Mouse (Mus musculus): ENCODE data around the gene Ptdss2. TPM values are rescaled to one million over a fixed set of nuclear protein-coding genes. Genes with fewer than 3 reads are reported as not detected.

Ptdss2 gene
- total RNA-seq, 2 experiments from 2014 or later, result 44.2 to 53.1 TPM

DNA sequence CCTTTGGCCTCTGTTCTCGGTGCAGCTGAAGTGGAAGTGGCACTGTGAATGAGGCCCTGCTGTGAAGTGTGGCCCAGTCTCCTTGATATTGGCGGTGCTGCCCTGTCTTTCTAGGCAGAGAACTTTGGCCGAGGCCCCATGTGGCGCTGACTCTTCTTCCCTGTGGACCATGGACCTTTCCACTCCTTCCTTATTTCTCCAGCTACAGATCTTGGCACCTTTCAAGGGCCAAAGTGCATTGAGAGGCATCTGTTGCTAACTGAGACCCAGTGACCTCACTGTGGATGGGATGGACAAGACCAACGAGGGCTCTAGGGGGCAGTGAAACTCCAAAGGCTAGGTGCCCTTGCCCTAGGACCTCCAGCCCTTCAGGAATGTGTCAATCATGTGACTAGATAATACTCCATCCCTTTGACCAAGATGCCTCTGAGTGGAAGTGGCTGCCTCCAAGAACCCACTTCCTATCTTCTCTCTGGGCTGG is 1.1 kb upstream of the Ptdss2 start:
- DNase-seq (ENCODE audit: low spot score in 2 of 2), result no peak

DNA sequence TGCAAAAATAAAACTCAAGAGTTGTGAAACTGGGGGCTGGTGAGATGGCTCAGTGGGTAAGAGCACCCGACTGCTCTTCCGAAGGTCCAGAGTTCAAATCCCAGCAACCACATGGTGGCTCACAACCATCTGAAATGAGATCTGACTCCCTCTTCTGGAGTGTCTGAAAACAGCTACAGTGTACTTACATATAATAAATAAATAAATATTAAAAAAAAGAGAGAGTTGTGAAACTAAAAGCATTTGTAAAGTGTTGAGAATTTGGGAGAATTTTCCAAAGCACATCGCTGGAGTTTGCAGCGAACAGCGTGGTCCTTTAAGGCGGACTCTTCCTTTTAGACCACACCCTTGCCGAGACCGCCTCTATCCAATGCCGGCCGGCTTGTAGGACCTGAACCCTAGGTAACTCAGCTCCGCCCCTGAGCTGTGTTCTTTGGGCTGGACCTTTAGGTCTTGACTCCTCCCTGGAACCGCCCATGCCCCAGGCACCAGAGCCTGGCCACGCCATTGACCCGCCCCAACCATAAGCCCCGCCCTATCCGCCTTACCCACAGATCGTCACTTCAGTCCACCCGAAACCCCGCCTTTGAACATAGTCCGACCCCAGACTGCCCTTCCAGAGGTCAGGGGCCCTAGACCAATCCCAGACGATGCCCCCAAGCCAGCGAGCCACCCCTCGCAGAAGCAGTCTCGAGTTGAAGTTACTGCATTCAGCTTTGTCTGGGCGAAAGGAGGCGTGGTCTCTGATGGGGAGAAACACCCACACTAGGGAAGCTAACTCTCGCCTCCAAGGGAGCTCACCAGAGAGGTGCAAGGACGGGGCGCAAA is 721 bp downstream of the Ptdss2 start:
- peak; percentile 76 to 85 for DNase-seq (ENCODE audit: low spot score in 2 of 2)

DNA sequence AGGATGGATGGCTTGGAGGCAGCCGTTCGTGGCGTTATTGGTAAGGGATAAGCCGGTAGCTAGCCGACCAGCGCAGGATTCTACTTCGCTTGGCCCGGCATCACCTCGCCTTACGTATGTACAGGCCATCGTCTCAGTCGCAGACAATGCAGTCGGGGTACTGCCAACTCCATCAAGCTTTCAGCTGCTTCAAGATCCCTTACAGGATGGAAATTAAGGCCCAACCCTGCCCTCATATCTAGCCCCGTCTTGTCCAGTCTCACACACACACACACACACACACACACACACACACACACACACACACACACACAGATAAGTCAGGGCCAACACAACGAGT is 1.3 kb downstream of the Ptdss2 start:
- DNase-seq (ENCODE audit: low spot score in 2 of 2), result no peak

DNA sequence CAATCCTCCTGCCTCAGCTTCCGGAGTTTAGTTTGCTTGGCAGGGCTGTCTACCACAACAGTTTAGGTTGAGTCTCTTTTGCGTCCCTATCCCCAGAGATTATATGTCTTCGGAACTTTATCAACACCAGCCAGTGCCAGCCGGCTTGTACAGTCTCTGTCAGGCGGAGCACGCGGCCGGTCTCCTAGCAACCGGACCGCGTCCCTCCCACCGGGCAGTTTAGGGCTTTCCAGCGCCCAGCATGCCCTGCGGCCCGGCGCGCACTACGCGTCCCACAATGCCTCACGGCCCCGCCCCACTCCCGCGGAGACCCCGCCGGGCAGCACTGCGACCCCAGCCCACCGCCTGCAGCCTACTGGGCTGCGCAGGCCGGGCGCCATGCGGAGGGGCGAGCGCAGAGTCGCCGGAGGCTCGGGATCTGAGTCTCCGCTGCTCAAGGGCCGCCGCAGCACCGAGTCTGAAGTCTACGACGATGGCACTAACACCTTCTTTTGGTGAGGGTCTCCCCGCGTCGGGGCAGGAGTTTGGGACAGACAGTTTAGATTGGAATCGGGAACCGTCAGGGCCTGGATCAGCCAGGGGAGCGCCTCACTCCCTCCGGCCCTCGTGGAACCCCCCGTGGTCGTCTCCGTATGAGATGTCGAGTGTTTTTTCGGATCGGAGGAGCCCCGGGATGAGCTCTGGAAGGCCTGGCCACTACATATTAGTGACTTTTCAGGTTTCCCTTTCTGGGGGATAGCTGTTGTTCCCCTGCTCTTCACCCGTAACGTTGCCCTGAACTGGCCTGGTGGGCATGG is 9.0 kb downstream of the Ptdss2 start:
- DNase-seq (ENCODE audit: low spot score in 2 of 2), result peak; percentile 63 to 79

DNA sequence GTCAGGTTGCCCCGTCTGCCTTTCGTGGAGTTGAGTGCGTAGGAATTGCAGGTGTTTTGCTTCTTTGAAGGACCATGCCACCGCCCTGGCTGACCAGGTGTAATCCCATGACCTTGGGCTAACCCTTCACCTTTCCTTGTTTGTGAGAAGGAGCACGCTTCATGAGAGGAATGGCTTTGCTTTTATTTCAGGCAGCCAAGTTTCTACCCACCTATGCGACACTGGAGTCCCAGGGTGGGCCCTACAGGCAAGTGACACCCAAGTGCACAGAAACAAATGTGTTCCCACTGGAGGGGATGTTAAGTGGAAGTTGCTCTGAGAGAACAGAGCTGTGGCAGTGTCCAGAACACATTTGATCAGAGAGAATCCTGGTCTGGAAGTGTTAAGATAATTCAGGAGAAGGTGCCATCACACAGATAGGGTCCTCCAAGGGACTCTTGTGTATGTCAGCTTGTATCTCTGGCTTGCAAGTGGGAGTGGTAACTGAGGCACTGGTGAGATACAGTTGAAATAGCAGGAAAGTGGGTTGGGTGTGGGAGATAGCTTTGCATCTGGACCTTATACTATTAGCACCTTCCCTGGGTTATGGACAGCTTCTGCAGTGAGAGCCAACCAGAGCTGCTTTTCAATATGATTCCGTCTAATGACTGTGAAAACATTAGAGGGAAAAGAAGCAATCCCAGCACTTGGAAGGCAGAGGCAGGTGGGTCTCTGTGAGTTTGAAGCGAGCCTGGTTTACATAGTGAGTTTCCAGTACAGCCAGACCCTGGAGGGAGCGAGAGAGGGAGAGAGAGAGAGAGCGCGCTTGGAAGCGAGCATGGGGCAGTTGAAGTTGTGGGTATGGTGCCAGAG is 9.9 kb downstream of the Ptdss2 start:
- DNase-seq (ENCODE audit: low spot score in 2 of 2), result no peak

DNA sequence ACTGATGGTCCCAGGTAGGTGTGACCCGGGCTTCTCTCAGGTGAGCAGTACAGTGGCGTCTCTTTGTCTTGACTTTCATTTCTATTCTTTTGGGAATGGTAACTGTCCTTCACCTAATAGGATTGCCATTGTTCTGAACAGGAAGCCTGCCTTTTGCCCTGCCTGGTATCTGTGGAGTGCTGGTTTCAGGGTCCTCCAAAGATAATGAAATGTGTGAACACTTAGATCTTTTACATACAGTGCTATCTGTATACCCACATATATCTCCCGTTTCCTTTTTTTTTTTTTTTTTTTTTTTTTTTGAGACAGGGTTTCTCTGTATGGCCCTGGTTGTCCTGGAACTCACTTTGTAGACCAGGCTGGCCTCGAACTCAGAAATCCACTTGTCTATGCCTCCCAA is 19.1 kb downstream of the Ptdss2 start:
- DNase-seq (ENCODE audit: low spot score in 2 of 2), result no peak

DNA sequence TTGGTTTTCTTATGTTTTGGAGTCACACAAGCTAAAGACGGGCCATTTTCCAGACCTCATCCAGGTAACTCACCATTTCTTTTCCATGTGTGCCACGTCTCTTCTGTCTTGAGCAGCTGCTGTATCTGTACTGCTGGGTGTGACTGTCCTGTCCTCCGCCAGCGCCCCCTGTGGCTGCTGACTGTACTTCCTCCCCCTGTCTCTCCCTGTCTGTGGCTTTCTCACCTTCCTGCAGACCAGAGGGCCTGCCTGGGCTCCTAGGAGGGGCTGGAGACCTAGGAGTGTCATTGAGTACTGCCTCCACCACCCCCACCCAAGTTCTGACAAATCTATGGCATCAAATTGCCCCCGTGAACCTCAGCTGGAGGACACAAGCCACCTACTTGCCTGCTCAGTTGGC is 20.9 kb downstream of the Ptdss2 start:
- DNase-seq (ENCODE audit: low spot score in 2 of 2), result peak in 1 of 2 experiments; percentile 40

DNA sequence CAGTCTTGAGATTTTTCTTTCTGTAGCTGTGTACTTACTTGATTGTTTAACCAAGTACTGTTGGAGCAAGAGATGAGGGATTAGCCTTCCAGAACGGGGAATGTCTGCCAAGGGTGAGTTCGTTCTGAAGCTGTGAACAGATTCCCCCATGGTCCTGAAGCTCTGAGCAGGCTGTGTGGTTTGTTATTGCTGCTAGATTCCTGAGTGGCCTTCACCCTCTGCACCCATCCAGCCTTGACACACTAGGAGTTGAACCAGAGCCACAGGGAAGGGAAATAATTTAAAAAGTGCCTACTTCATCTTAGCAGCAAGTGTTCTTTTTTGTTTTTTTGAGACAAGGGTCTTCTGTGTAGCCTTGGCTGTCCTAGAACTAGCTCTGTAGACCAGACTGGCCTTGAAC is 21.7 kb downstream of the Ptdss2 start:
- DNase-seq (ENCODE audit: low spot score in 2 of 2), result no peak

DNA sequence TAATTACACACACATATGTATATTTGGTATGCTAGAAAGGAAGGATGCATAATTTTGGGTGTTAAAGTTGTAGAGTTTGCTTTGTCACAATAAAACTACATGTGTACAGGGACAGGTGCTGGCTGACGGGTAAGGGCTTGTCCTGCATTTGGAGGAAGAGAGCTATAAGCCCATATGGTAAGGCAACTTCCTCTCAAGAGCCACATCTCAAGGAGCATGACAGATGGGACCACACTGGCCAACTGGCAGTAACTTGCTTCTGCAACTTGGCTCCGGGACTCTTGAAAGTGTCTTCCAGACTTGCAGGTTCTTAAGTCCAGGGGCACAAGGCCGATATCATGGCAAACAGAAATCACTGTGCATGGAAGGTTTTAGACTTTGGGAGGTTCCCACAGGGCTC is 22.5 kb downstream of the Ptdss2 start:
- DNase-seq (ENCODE audit: low spot score in 2 of 2), result no peak

DNA sequence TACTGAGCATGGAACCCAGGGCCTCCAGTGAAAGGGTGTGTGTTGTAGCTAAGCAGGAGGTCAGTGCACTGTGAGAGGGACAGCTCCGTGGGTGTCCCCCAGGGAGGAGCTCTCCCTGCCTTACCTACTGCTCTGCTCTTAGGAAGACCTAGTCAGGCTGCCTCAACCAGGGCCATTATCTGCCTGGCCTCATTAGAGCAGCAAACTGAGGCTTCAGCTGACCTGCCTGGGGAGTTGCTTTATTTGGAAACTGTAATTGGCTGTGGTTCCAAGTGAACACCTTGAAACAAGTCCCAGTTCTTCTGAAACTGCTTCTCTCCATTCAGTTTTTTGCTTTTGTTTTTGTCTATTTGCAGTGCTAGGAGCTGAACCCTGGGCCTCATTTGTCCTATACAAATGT is 23.2 kb downstream of the Ptdss2 start:
- DNase-seq (ENCODE audit: low spot score in 2 of 2), result no peak

DNA sequence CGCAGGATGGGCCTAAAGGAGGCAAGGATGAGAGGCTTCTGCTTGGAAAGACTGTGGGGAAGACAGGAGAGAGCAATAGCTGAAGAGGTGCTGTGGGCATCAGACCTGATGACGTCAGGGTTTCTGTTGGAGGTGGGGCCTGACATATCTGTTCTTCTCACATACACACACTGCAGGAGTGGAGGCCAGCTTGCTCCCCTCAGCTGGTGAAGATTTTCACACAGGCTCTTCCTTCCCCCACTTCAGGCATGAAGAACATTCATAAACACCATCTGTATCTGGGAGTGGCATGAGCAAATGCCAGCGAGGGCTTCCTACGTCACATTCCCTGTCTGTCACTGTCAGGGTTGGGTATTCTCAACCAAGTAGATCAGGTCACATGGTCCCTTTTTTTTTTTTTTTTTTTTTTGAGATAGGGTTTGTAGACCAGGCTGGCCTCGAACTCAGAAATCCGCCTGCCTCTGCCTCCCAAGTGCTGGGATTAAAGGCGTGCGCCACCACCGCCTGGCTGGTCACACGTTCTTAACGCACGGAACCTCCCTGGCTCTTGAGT is 23.9 kb downstream of the Ptdss2 start:
- DNase-seq (ENCODE audit: low spot score in 2 of 2), result no peak

DNA sequence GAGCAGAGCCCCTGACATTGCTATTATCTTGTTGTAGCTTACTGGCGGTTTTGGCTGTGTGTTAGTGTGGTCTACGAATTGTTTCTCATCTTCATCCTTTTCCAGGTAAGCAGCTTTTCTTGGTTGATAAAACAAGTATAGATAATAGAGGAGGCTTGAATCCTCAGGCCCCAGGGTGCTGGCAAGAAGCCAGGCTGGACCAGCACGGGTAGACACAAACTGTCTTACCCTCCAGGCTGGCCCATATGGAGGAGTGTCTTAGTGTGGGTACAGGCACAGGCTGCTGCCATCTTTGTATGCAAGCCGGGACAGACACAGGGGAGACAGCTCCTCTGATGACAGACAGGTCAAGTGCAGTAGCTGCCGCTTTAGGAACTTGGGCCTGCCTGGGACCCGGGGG is 24.9 kb downstream of the Ptdss2 start:
- no peak for DNase-seq (ENCODE audit: low spot score in 2 of 2)

DNA sequence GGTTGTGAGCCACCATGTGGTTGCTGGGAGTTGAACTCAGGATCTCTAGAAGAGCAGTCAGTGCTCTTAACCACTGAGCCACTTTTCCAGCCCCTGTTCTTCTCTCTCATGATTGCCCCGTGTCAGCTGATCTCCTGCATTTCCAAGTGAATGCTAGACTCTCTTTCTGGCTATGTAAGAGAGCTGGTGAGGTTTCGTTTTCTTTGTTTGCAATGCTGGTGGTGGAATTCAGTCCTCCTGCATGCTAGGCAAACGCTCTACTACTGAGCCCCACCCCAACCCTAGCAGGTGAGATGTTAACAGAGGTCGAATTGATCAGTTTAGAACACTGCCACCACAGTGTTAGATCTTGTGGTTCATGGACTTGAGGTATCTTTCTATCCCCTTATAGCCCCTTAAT is 26.5 kb downstream of the Ptdss2 start:
- no peak for DNase-seq (ENCODE audit: low spot score in 2 of 2)

DNA sequence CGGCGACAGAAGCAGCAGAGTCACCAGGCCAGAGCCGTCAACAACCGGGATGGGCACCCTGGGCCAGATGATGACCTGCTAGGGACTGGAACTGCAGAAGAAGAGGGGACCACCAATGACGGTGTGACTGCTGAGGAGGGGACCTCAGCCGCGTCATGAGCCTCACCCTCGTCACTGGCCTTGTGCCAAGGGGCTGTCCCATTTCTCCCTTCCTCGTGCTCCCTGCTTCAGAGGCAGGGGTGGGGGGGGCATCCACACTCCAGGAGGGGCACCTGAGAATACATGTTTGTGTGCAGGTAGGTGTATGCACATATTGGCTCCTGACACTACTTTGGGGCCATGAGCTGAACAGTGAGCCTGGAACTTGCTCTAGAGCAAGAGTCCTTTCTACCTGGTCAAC is 33.2 kb downstream of the Ptdss2 start:
- DNase-seq (ENCODE audit: low spot score in 2 of 2), result no peak

DNA sequence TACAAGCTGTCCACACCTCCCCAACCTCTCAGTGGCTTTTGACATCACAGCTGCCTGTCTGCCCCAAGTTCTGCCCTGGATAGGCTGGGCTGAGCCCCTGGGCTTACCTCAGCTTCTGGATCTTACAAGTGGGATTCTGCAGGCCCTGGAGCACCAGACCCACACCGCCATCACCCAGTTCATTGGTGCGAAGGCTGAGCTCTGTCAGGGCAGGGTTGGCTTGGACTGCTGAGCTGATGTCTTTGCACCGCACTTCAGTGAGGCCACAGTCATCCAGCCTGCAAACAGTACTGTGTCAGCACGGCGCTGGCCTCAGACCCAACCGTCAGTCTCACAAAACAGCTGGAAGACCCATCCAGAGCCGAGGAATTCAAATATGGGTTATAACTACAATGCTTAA is 42.2 kb downstream of the Ptdss2 start:
- no peak for DNase-seq (ENCODE audit: low spot score in 2 of 2)

DNA sequence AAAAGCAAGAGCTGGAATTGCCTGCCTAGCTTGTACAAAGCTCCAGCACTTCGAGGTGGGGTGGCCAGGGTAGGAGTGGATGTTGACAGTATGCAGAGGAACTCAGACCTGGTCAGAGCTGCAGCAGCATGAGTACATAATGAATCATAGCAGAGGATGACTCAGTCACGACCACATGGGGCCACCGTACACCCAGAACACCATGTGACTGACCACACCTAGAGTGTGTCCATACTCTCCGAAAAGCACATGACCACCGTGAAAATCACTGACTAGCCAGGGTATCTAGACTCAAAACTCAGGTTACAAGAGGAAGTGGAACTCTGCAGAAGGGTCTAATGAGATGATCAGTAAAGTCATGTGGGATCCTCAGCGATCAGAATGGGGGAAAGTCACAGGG is 42.7 kb downstream of the Ptdss2 start:
- no peak for DNase-seq (ENCODE audit: low spot score in 2 of 2)

DNA sequence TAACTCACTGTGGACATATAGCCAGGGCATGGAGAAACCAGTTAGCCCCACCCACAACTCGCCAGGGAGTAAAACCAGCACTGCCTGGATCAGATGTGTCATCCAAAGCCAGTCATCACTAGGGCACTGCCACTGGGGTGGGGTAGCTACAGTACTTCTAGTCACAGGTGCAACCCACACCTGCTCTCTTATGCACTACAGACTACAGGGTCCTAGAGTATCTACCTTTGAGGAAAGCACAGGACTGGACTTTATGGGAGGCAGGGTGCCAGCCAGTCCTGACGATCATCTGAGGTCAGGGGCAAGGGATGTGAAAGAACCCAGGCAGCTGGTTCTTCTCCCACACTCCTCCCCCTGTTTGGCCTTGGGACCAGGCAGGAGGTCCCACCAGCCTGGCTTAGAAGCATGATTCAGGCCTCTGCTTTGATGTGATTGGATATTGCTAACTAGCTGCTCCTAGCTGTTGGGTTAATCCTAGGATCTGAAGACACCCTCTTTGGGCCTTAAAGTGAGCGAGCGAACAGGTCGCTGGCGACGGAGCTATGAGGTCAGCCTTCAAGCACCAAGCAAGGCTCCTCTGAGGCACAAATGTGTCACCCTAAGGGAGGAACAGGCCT is 45.8 kb downstream of the Ptdss2 start:
- DNase-seq (ENCODE audit: low spot score in 2 of 2), result peak in 1 of 2 experiments; percentile 45

DNA sequence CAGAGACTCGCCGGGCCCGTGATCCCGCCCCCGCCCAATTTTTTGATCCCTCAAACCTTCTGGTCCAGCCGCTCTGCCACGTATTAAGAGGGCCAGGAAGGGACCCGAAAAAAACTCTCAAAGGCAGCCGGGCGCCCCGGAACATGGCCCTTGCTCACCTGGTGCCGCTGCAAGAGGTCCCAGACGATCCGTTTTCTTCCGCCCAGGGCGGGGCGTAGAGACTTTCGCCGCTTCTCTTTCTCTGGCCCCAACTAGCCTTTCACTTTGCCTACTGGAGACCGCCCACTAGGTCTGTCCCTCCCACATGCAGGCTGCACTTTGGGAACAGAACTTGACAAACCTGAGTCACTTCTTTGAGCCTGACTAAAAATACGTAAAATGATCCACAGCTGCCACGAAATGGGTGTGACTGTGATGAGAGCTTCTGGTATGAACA is 46.4 kb downstream of the Ptdss2 start:
- DNase-seq (ENCODE audit: low spot score in 2 of 2), result peak; percentile 30 to 42

DNA sequence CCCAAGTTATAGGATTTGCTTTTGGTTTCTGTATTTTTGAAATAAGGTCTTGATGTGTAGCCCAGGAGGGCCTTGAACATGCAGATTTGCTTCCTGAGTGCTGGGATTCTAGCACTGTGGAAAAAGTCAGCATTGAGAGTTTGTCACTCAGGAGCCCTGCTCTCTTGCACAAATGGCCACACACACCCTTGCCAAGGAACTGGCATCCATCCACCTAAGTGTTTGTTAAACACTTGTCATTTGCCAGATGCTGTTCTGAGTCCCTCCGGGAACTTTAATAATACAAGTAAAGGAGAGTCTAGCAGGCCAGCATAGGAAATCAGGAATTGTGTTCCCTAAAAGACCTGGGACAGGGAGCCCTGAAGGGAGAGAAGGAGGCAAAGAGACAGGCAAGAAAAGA is 47.1 kb downstream of the Ptdss2 start:
- DNase-seq (ENCODE audit: low spot score in 2 of 2), result no peak

DNA sequence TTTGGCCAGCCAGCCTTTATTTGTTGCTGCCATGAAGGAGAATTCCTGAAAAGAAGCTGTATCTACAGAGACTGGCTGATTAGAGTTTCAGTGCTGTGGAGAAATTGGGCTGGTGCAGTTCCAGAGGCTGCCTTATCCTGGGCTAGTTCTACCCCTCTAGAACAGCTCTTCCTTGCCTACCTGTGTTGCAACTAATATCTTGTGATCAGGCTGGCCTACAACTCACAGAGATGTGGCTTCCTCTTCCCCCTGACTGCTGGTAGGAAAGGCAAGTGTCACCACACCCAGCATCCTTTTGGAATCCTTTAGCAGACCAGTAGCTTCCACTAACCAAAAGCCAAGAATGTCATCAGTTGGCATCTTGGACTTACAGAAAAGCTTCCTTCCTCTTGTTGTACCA is 47.7 kb downstream of the Ptdss2 start:
- no peak for DNase-seq (ENCODE audit: low spot score in 2 of 2)

Data from adrenal gland, postnatal 4 days (tissue).